Mouse (Mus musculus): Measurements from ENCODE around the gene Gm45716.
"Not testable (repeated sequence)": the region's sequence is repeated elsewhere in the genome, so short reads cannot be mapped to it uniquely, and the experiment has no call there.

Gm45716 gene

DNA sequence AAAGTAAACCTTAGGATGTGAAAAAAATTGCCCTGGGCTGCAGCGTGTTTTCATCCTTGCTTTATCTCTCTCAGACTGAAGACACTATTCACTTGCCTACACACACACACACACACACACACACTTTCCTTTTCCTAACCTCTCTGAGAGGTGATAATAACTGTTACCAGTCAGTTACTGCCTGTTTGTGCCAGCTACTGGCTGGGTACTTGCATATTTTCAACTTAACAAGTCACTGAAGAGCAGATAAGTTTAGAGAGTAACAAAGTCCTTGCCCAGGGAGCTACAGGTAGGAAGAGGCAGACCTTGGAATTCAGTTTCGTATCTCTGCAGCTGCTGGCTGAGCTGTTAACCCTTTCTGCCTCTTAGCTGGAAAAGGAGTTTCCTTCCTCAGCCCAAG lies 64.4 kb downstream of the Gm45716 start:
- no peak for DNase-seq

GRCm38 (mm10) chr11:90252366-90252765 lies 64.9 kb downstream of the Gm45716 start:
- DNase-seq, result no peak

- DNase-seq, result no peak
Observed at GRCm38 (mm10) chr11:90254536-90254935, 67.1 kb downstream of the Gm45716 start.

GRCm38 (mm10) chr11:90255687-90256086 lies 68.2 kb downstream of the Gm45716 start:
- no peak for DNase-seq

GRCm38 (mm10) chr11:90256833-90257525 lies 69.5 kb downstream of the Gm45716 start:
- peak in 1 of 2 experiments; percentile 31 for DNase-seq

DNA sequence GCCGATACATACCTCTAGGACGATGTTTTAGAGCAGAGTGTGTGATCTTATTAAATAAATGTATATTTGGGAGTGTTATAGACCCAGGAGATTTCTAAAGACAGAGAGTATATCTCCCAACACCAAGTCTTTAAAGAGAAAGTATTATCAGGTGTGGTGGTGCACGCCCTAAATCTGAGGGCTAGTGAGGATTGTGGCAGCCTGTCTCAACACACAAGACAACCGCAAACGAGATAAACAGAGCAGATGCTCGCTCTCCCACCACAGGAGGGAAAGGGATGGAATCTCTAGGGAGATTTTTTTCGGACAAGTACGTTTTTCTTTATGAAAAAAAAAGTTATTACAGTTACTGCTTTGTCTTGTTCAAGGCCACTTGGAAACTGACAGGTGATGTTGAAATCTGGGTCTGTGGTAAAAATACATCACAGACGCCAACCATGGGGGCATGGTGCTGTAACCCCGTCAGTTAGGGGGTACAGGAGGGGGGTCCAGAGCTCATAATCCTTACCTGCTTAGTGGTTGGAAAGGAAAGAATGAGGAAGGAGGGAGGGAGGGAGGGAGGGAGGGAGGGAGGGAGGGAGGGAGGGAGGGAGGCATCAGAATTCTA lies 70.9 kb downstream of the Gm45716 start:
- DNase-seq, result no peak

GRCm38 (mm10) chr11:90259071-90259470 lies 71.6 kb downstream of the Gm45716 start:
- no peak for DNase-seq

DNA sequence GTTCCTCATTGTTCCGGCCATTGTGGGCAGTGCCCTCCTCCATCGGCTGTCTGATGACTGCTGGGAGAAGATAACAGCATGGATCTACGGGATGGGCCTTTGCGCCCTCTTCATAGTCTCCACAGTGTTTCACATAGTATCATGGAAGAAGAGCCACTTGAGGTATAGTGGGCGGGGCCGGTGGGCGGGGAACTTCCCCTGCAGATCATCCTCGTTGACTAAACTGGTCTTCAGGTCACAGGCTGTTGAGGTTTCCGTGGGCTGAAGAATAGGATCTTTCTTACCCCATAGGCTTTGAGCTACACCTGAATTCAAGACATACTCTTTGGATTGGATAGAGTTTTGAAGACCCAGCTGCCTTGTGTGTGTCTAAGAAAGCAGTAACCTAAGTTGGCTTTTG lies 72.3 kb downstream of the Gm45716 start:
- no peak for DNase-seq

GRCm38 (mm10) chr11:90264180-90264579 lies 76.7 kb downstream of the Gm45716 start:
- DNase-seq, result peak in 1 of 2 experiments; percentile 37

DNA sequence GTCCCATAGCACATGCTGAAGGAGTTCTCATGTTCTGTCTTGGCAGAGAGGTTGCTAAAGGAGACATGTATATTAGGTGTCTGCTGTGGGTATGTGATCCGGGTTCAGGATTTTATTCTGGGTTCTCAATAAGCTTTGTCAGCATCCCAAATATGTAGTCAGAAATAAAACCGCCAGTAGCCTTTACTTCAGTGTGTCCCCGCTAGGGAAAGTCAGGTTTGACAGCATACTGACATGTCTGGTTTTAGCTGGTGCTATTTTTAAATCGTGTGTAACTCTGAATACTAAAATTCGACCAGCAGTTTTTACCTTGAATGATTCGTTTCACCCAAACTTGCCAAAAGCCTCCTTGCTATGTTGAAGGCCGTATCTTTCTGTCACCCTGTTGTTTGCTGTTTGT lies 78.1 kb downstream of the Gm45716 start:
- no peak for DNase-seq

GRCm38 (mm10) chr11:90268934-90269333 lies 81.5 kb downstream of the Gm45716 start:
- DNase-seq, result no peak

DNA sequence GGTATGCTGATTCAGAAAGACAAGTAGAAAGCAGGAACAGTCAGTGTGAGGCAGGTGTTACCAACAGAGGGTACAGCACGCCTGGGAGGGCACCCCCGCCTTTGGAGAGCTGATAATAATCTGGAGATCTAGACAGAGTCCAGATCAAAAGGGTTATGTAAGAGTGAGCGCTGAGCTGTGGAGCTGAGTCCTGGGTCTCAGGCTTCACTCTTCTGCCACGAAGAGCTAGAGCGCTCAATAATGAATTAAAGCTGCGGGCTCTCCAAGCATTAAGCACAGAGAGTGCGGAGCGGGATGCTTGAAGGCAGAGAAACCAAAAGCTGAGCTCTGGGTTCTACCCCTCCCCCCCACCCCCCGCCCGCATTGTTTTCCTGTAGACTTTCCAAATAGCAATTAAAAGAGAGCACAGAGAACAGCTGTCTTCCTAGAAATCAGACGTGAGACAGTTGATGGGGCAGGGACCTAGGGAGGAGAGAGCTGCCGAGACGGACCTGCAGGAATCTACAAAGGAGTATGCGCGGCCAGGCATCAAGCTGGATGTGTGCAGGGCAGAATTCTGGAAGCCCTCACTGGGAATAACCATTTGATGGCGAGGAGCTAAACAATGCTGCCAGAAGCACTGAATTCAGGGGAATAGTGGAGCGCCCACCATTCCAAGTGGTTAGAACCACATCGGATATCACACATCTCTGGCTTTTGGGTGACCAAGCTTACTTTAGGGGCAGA lies 82.1 kb downstream of the Gm45716 start:
- DNase-seq, result no peak

DNA sequence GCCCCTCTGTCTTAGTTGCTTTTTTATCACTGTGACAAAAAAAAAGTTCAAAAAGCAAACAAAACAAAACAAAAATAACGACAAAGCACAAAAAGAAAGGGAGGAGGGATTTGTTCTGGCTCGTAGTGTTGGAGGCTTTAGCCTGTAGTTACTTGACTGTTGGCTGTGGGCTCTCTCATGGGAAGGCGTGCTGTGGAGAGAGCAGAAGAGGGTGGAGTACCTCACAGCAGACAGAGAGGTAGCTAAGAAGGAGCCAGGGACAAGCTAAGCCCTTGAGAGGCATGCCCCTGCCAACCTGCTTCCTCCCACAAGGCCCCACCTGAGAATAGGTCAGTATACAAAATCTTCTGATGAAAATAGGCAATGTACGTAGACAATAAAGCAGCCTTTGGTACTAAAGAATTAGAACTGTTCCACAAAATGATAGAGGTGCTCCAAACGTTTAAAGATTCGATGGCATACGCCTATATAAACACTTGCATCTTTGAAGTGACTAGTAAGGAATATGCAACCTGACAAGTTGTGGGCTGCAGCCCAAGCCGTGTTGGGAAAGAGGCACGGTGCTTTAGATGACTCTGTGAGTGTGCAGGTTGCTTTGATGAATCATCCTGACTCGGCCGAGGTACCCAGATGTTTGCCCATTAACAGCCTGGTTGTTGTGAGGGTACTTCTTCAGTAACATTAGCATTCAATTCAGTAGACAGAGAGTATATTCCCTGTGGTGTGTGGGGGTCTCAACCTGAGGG lies 82.8 kb downstream of the Gm45716 start:
- DNase-seq, result no peak

DNA sequence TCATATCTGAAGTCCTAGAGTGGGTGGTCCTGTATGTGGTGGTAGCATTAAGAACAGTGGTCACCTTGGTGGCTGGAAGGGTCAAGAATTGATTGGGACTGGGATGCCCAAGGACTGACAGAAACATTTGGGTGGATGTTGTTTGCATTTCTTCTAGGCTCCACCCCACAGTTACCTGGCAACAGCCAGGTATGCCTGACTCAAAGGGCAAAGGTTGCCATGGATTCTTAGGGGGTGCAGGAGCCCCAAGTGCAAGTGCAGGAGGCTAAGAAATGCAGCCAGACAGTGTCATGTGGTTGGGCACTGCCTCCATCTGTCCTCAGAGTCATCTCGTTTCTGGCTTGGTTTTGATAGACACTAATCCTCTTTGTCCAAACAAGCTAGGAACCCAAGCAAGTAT lies 86.7 kb downstream of the Gm45716 start:
- no peak for DNase-seq

DNA sequence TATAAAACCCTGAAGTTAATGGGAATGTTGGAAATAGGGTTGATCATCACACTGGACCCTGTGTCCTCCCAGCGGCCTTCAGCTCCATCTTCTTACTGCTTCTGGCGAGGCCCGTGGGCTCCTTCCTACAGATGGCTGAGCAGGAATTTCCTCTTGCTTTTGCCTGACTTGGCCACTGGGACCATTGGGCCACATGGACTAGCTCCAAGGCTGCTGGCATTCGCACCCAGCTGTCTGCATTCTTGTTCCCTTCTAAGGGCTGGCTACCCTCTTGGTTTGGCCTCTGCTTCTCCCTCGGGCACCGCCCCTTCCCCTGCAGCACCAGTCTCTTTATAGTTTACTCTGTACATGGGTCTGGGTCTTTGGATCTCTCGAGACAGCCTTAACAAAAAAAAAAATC lies 88.2 kb downstream of the Gm45716 start:
- no peak for DNase-seq

DNA sequence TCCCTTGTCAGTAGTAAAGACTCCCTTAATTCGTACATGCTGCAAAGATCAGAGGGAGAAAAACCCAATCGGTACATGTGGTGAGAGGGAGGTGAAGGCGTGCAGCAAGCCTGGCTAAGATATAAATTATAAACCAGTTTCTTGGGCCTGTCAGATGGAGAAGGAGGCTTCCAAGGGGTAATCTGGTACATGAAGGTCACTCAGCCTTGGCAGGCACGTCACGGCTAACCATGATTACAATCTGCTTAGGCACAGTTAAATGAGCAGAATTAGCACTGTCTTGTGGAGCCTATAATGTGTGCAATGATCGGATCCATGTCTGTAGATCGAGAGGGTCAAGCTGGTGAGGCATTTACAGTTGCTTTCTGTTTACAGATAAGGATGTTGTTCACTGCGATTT lies 88.7 kb downstream of the Gm45716 start:
- DNase-seq, result no peak

DNA sequence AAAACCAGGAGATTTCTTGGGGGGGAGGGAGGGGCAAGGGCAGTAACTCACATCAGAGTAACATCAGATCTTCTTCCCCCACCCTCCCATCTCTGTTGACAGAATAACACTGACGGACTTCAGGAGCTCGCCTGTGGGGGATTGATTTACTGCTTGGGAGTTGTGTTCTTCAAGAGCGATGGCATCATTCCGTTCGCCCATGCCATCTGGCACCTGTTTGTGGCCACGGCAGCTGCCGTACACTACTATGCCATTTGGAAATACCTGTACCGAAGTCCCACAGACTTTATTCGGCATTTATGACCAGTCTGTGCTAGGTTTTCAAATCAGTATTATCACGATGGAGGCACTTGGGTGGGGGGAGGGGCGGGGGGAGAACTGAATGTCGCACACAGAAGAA lies 89.1 kb downstream of the Gm45716 start:
- DNase-seq, result no peak

GRCm38 (mm10) chr11:90280069-90280468 lies 92.6 kb downstream of the Gm45716 start:
- no peak for DNase-seq

DNA sequence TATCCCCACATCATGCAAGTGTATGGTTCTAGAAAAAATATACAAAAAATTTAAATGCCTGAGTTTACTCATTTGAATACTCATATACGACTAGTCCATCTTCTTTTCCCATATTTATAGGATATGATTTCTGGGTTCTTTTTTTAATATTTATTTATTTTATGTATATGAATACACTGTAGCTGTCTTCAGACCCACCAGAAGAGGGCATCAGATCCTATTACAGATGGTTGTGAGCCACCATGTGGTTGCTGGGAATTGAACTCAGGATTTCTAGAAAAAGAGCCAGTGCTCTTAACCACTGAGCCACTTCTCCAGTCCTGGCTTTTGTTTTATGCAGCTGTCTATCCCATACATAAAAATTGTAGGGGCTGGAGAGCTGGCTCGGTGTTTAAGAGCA lies 94.5 kb downstream of the Gm45716 start:
- DNase-seq, result not testable (repeated sequence)

- no peak for DNase-seq
Observed at GRCm38 (mm10) chr11:90283159-90283558, 95.7 kb downstream of the Gm45716 start.

DNA sequence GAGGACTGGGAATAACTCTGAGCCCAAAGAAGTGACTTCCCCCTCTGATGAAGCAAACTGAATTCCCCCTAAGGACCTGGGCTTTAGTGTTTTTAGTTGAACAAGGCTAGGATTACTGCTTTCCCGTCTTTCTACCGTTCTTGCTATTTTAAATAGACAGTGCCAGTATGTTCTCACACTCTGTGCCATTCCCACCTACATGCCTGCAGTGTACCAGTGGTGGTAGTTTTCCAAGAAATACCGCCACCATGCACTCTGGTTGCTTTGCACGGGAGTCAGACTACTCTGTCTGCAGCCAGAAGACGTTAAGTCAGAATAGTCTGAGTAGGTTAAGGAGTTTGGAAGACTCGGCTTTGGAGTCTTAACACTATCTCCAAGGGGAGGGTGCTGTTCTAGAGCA lies 96.1 kb downstream of the Gm45716 start:
- DNase-seq, result no peak

DNA sequence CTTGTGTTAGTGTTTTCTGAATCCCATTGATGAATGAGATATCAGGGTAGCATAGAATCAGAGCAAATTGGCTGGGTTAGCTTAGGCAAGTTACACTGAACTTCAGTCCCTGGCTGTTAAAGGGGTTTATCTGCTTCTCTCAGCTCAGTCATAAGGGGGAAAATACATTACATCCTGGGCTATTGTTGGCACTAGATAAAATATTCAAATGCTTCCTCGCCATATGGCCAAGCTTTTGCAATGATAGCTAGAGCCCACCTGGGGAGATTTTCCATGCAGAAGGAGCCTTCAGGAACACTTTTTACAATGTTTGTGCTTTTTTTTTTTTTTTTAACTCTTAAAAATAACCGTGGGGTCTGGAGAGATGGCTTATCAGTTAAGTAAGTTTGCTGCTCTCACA lies 96.6 kb downstream of the Gm45716 start:
- no peak for DNase-seq

GRCm38 (mm10) chr11:90284623-90285022 lies 97.1 kb downstream of the Gm45716 start:
- no peak for DNase-seq
